Mouse (Mus musculus) brain, embryonic 14.5 days (tissue): ENCODE measurements around the gene Crisp2.

Source experiments
- CTCF ChIP-seq: fragments of 200-500 bp; IDR thresholded peaks from 2 replicates; pipeline ENCODE4 v1.5.1; 2012; ENCODE audit warnings: inconsistent platforms, mild to moderate bottlenecking, moderate library complexity, borderline replicate concordance; ENCODE audit not compliant: insufficient read depth, insufficient read length; ENCODE audit errors: extremely low read depth
- POLR2A ChIP-seq: fragments of 200-500 bp; IDR thresholded peaks from 2 replicates; pipeline ENCODE4 v1.6.1; 2012; ENCODE audit warnings: mild to moderate bottlenecking, inconsistent platforms, borderline replicate concordance; ENCODE audit not compliant: poor library complexity, insufficient read depth, insufficient read length, severe bottlenecking; ENCODE audit errors: extremely low read depth

DNA sequence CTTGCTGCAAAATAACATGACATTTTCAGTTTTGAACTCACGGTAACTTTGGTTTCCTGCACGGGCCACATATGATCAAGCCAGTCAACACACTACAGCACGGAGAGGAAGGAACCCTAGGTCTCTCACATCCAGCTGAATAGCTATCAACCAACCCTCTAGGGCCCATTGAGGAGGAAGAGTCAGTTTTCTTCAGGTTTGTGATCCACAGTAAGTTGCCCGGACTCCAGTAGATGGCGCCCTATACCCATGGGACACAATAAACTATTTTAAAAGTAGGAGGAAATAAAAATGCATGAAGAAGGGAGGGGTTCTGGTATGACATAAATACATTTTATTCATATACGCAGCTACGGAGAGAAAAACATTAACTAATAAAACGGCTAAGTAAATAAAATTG lies 17.7 kb upstream of the Crisp2 start:
- TF ChIP-seq CTCF (peak; percentile 47; the same call in 1 of the 2 replicates), POLR2A (no peak)
